Mouse (Mus musculus) inflammation-experienced regulatory T-cells, adult 6 months (primary cell): ENCODE measurements around the gene Efs. TPM values are rescaled to one million over a fixed set of nuclear protein-coding genes. Genes with fewer than 3 reads are reported as not detected.
"Not testable (repeated sequence)": the region's sequence is repeated elsewhere in the genome, so short reads cannot be mapped to it uniquely, and the experiment has no call there.

Experiments
- ATAC-seq: one replicate; pipeline ENCODE4 v1.8.0; 2017
- polyA plus RNA-seq, 3 experiments: library from polyadenylated mRNA; unstranded; fragments of 100-300 nt; shearing (Covaris generic); gene quantifications; one replicate each; pipeline ENCODE4 v1.2.1; 2017

Efs gene
- polyA plus RNA-seq: not detected

DNA sequence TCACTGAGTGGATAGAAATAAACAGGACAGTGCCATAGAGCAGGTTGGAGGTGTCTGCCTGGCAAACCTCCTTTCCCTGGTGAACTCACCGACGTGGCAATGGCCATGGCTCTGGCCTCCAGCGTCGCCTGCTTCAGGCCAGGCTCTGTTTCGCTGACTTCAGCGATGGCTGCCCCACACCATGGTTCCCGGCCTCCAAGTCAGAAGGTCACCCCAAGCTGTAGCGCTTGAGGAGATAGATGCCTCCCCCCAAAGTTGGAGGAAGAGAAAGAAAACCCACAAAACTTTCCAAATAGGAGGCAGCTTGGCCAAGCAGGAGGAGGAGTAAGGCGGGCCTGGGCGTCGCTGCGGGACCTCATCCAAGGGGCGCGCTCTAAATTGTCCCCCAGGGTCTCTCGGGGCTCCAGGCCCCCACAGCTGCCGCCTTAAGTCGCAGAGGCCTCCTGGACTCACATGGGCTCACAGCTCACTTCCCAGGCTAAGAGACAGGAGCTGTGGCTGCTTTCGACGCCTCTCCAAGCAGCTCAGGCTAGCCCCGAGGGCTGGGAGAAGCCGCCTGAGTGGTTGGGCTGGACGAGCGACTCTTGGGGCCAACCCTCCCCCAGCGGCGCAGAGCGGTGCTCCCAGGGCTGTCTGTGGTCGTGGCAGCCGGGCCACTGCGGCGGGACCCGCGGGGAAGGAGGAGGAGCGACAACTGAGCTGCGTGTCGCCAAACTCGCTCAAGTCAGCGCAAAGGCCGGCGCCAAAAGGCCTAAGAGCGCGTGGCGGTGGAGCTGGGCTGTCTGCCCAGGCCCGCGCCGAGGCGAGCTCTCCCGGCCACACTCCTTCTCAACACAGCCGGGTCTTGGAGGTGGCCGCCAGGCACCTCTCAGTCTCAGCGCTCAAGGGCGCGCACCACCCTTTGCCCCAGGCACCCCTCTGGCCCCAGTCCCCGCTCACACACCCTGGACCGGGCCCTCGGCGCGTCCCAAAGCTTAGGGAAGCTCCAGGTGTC lies at the start of gene Efs:
TSS of gene Efs (minus strand) at position 778 of the 994 bp plus-strand sequence.
- ATAC-seq: no peak

DNA sequence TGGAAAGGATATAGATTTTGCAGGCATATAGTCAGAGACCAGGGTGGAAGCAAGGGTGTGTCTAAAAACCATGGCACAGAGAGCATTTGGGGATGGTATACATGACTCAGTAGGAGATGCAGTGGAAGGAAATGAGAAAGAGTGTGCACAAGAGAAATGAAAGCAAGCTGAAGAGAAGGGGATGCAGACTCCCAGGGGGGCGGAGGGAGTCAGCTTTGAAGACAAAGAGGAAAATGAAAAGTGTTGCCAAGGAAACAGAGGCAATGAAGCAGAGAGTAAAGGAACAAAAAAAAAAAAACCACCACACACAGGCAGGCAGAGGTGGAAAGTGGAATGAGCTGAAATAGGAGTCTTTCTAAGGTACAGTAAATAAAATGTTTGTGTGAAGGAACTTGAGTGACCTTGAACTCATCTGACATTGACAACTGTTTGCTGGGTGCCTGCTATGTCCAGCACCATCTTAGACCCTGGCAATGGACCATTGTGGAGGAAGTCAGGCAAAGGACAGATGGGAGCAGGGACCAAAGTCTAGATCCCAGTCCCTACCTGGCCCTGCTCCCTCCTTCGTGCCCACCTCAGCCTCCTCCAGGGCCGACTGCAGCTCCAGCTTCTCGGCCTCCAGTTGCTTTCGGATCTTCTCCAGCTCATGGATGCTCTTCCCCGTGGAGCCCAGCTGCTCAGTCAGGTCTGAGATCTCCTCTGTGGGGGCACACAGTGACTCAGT lies 48.3 kb upstream of the Efs start:
- no peak for ATAC-seq

DNA sequence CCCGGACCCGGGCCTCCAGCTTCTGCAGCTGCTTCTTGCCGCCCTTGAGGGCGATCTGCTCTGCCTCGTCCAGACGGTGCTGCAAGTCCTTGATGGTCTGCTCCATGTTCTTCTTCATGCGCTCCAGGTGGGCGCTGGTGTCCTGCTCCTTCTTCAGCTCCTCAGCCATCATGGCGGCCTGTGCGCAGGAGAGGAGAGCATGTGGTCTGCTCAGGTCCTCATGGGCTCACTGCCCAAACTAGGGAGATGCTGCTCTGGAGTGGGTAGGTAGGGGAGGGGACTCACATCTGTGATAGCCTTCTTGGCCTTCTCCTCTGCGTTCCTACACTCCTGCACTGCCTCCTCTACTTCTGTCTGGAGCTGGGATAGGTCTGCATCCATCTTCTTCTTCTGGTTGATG lies 46.9 kb upstream of the Efs start:
- ATAC-seq: not testable (repeated sequence)

DNA sequence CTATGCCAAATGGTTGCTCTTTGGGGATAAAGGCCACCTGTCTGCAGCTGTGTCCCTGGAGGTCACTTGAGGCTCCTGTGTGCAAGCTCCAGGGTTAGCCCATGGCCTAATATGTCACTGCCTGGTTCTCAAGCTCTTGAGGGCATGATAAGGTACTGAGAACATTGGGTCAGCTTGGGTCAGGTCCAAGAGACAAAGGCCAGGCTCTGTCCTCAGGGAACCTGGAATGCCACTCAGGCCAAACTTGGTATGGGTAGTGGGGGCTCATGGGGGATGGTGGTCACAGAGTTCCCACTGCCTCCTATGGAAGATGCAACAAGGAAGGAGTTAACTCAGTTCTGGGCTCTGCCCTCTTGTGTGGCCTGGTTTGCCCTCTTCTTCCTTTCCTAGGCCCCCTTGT lies 42.4 kb upstream of the Efs start:
- no peak for ATAC-seq

DNA sequence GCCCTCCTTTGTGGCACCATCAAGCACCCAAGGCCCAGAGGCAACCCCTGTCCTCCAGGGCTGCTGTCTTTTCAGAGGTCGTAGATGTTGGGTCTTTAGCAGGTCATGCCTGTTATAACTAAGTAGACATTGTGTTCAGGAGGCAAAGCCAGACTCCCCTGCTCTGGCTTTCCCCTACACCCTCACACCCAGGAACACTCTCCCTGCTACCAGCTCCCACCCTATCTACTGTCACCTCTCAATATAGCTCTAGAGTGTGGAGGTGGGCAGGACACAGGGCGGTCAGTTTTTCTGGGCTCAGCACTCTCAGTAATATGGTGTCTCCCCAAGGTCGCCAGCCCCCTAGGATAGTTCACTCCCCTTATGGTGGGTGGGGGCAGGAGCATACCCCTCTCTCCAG lies 41.9 kb upstream of the Efs start:
- no peak for ATAC-seq

DNA sequence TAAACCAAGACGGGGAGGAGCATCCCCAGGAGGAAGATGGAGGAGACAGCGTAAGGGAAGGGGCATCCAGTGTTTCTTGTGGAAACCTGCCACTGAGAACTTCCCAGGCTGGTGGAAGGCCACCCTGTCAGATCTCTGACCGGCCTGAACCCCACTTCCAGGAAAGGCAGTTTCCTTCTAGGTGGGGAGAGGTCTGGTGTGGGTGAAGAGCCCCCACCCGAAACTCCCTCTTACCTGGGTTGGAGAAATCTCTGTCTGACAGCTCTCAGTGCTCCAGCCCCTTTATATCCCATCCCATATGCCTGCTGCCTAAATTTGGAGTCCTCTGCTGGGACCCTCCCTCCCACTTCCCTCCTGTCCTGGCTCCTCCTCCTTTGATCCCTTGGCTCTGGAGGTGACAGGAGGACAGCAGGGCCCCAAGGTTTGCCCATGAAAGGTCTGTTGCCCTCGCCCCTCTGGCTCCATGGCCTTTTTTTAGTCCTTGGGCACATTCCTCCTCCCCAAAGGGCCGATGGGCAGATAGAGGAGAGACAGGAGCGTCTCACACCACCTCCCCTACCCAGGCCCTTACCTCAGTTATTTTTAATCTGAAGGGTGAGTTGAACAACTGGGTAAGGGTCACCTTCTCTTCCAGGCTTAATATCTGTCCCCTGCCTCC lies 40.5 kb upstream of the Efs start, which contains the start of gene Myh6:
TSS of gene Myh6 (minus strand) at position 608 of the 658 bp plus-strand sequence.
- no peak for ATAC-seq

DNA sequence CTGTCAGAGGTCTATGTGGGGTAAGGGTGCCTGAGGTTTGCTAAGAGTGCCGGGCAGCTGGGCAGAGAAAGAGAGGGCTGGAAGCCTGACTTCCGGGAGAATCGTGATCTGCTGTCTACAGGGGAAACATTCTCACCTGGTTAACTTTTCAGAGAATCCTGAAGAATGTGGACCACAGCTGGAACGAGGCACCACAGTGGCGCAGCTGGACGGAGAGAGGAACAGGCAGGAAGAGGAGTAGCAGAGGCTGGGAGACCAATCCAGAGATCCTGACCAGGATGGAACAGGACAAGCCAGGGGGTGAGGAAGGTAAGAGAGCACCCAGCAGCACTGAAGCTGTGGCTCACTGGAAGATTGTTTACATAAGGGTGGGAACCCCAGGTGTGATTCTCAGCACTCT lies 39.7 kb upstream of the Efs start:
- no peak for ATAC-seq

DNA sequence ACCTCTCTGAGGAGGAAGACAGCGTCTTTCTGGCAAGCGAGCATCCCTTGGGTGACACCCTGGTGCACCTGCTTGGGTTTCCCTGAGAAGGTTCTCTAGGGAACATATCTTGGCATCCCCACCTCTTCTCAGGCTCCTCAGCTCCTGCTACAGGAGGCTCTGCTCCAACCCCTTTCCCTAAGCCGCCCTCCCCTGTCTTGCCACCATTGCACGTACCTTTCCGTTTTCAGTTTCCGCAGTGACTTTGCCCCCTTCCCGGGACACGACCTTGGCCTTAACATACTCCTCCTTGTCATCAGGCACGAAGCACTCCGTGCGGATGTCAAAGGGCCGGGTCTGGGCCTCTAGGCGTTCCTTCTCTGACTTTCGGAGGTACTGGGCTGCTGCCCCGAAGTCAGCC lies 39.1 kb upstream of the Efs start:
- no peak for ATAC-seq

DNA sequence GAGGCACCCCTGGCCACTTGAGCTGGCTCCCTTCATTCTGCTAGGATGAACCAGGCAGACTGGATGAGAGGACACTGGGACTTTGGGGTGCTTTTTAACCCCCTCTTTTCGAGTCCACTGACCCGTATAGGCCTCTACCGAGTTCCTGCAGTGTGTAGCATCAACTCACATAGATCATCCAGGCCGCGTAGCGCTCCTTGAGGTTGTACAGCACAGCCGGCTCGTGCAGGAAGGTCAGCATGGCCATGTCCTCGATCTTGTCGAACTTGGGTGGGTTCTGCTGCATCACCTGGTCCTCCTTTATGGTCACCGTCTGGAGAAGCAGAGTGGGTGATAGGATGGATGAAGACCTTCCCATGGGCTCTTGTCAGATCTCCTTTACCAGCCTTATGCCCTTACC lies 37.8 kb upstream of the Efs start:
- no peak for ATAC-seq

DNA sequence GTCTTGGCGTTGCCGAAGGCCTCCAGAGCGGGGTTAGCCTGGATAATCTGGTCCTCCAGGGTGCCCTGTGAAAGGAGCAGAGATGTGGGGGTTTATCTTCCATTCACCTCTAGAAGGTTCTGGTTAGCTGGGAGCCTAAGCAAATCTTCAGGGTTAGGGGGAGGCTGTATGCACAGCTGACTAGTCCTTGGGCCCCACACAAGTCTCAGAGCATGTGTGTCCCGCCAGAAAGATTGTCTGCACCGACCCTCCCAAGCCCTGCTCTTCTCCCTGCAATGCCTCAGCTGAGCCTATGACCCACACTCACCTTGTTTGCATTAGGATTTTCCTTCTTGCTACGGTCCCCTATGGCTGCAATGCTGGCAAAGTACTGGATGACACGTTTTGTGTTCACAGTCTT lies 36.8 kb upstream of the Efs start:
- no peak for ATAC-seq

DNA sequence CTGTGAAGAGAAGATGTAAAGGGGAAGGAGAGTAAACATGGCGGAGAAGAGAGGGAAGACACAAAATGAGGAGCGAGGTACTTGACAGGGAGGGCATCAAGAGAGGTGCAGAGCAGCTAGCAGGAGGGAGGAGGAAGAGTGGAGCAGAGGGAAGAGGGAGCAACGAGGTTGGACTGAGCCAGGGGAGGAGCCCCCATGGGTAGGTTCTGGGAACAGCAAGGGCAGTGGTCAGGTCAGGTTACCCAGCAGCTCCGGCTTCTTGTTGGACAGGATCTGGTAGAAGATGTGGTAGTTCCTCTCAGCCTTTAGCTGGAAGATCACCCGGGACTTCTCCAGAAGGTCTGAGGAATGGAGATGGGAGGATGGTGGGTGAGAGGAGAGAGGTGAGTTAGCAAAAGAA lies 35.6 kb upstream of the Efs start:
- ATAC-seq: no peak

DNA sequence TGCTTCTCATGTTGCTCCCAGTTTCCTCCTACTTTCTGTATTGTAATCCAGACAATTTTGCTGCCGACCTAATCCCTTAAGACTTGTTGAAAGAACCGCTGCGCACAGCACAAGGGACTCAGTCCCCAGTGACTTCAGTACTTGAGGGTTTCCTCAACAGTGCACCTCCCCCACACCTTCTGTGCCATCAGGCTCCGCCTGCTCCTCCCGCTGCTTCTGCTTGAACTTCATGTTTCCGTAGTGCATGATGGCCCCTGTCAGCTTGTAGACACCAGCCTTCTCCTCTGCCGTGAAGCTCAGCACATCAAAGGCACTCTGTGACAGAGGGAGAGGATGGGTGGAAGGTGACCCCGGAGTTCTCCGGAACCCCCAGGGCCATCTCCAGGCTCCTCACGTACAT lies 34.8 kb upstream of the Efs start:
- no peak for ATAC-seq

DNA sequence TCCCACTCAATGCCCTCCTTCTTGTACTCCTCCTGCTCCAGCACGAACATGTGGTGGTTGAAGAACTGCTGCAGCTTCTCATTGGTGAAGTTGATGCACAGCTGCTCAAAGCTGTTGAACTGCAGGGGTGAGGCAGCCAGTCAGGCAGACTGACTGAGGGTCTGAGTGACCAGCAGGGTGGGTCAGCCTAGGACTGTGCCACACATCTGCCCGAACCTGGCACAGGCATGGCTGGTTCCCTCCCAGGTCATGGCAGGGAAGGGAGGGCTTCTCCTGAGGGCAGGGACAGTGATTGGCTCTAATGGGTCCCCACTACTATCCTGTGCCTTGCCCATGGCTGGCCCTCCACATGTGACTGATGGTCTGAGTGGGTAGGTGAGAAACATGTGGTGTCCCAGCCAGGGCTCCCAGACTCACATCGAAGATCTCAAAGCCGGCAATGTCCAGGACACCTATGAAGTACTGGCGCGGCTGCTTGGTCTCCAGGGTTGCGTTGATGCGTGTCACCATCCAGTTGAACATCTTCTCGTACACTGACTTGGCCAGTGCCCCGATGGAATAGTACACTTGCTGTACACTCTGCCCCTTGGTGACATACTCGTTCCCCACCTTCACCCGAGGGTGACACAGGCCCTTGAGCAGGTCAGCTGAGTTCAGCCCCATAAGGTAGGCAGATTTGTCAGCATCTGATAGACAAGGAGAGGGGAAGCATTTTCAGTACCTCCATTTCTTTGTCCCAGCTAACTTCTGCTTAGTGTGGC lies 34.1 kb upstream of the Efs start:
- ATAC-seq: not testable (repeated sequence)

DNA sequence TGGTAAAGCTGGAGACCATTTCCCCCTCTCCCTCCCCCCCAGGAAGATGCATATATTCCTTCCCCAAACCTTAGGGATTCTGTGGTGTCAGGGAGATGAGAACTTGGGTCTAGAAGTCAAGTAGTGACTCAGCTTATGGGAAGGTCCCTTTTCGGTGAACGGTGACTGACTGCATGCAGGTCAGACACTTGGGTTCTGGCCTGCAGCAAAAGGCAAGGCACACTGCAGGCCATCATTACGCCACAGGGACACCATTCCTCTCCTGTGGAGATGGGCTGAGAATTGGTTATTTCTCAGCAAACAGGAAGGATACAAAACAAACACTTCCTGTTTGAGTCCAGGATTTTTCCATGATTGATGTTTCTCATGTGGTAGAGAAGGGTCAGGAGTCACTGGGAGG lies 33.3 kb upstream of the Efs start:
- no peak for ATAC-seq

DNA sequence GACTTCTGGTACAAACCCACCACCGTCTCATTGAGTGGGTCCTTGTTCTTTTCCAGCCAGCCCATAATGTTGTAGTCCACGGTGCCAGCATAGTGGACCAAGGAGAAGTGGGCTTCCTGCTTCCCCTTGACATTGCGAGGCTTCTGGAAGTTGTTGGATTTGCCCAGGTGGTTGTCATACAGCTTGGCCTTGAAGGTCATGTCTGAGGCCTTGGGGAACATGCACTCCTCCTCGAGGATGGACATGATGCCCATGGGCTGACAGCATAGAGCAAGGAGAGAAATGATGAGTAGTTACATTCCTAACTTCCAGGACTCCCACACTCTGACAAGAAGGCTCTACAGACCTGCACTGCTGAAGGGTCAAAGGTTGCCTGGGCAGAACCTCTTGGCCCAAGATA lies 32.6 kb upstream of the Efs start:
- ATAC-seq: no peak

DNA sequence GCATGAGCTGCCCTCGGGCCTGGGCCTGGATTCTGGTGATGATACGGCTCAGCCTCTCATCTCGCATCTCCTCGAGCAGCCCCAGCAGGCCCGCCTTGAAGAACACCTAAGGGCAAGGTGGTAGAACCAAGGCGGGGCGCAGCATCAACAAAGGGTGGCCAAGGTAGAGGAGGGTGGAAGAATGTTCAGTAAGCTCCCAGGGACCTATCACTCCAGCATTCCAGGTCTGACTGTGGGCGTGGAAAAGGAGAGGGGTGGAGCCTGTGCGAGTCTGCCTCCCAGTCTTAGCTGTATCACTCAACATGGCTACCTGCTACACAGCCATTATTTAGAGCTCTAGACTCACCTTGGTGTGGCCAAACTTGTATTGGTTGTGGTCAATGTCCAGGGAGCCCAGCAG lies 30.6 kb upstream of the Efs start:
- ATAC-seq: no peak

DNA sequence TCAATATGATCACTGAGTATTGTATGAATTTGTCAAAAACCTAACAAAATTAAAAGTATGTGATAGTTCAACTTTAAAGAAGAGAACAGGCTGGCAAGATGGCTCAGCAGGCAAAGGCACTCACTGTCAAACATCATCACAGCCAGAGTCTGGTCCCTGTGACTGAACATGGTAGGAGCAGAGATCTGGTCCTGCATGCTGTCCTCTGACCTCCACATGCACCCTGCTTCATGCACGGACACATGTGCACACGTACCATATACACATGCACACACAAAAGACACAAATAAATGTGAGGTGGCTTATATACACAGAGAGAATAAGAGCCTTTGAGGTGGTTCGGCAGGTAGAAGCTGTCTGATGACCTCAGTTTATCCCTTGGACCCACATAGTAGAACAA lies 29.6 kb upstream of the Efs start:
- no peak for ATAC-seq

DNA sequence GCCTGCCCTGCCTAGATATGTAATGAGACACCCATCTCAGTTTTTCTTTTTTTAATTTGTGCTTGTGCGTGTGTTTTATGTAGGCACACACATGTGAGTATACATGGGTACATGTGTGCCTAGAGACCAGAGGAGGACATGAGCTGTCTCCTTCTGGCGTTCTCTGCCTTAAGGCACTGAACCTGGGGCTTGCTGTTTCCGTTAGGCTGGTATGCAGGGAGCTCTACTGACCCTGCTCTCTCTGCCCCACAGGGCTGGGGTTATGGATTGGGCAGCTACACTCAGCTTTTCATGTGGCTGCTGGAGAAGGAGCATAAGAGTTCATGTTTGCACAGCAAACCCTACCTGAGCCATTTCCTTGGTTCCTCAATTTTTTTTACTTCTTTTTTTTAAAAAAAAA lies 28.5 kb upstream of the Efs start:
- ATAC-seq: no peak

DNA sequence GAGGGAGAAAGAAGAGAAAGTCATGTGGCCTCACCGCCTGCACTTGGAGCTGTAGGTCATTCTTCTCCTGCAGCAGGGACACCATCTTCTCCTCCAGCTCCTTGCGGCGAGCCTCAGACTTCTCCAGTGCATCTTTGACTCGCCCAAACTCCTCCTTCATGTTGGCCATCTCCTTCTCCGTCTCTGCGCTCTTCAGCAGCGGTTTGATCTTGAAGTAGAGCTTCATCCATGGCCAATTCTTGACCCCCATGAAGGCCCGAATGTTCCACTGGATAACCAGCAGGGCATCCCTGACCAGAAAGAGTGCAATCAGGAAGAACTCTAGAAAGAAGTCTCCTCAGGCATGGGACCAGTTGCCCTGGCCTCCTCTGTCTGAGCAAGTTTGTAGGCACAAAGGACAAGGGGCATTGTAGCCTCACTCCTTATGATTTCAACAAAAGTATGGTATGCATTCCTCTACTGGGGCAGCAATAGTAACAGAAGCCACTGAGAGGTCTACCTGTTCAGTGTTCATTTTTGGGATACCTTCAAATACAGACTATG lies 27.8 kb upstream of the Efs start:
- no peak for ATAC-seq

DNA sequence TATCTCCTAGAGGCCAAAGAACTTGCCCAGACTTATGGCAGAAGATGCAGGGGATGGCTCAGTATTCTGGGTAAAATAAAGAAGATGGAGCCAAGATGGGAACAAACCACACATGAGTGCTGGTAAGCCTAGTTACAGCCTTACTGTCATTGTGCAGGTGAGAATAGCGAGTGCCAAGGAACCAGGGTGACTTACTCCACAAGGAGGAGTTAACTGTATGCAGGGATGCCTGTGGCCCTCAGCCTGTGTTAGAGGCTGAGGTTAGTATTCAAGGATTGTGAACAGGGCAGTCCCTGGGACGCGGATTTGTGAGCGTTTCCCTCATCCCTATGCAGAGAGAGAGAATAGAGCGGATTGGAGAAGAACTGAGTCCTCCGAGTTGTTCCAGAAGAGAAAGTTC lies 25.7 kb upstream of the Efs start:
- ATAC-seq: no peak

DNA sequence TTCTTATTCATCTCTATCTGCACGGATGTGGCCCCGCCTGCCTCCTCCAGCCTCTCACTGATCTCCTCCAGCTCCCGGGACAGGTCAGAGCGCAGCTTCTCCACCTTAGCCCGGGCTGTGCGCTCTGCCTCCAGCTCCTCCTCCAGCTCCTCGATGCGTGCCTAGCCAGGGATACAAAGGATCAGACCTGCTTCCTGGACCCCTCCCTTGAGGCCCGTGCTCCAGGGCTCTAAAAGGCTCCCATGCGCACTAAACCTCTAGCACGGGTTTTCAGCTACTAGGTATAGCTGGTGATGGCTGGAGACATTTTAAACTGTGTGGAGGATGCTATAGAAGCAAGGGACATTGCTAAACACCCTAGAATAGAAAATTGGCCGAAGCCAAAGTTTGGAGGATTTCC lies 24.6 kb upstream of the Efs start:
- no peak for ATAC-seq

DNA sequence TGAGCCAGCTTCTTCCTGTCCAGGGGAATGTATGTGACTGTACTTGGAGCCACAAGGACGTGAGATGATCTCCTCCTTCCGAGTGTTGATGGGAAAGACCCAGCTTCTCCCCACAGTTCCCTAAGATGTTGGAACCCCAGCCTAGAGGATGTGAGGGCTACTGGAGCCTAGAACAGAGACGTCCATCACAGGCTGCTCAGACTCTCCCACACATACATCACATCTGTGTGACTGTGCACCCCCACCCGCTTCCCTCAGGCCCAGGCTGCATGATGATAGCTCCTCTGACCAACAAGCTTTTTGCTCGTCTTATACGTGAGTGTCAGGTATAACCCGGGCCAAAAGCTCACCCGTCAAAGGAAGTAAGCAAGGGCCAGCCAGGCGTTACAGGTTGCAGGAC lies 22.9 kb upstream of the Efs start:
- no peak for ATAC-seq
